Mouse (Mus musculus) layer of hippocampus, adult 11-12 months (tissue): ENCODE results near the gene Prkcq.
A peak's percentile ranks its signal among the peaks of the same experiment; 100 is the strongest.

Experiments used
- DNase-seq: peaks from one replicate; pipeline ENCODE4 v3.0.0; 2022; ENCODE audit warnings: low spot score

Prkcq gene

GRCm38 (mm10) chr2:11219262-11219661, 47.4 kb downstream of the Prkcq start:
- DNase-seq, result no peak

- DNase-seq, result no peak
Observed at GRCm38 (mm10) chr2:11224808-11225484, 53.0 kb downstream of the Prkcq start.

GRCm38 (mm10) chr2:11225485-11225876, 53.6 kb downstream of the Prkcq start:
- no peak for DNase-seq

DNA sequence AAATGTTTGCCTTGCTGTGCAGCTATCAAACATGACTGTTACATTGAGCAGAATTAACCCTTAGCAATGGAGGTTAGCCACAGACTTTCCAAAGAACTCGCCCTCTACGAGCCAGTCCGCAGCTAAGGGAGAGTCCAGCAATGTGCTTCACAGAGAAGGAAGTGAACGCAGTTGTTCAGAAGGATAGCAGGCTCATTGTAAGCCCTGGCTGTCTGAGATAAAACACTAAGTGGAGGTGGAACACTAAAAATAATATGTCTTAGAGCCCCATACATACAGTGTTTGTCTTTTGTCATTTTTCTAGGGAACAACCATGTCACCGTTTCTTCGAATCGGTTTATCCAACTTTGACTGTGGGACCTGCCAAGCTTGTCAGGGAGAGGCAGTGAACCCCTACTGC, 54.6 kb downstream of the Prkcq start:
- DNase-seq, result no peak

DNA sequence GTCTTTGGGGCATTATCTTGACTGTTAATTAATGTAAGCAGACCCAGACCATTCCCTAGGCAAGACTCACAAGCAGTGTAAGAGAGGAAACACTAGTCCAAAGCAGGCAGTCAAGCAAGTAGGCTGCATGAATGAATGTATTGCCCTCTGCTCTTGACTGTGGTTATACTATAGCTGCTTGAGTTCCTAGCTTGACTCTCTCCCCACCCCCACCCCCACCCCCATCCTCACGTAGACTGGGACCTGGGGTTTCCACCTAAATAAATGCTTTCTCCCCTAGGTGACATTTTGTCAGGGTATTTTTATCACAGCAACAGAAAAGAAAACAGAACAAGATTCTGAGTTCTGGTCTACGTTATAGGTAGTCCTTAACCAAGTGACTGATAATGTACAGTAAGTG, 57.2 kb downstream of the Prkcq start:
- no peak for DNase-seq

DNA sequence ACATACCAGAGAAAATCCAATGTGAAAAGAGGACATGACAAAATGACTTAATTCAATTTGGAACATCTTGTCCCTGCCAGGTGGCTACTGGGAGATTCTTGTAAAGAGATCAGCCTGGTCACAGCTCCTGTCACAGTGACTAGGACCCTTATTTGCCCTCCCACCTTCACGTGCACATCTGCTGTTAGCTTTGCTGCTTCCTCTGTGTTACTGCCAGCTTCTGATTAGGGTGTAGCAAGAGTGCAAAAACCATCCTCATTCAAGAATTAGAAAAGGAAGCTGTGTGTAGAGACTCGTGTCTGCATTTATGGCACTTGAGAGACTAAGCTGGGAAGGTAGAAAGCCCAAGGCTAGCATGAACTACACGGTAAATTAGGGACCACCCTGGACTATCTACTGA, 59.2 kb downstream of the Prkcq start:
- DNase-seq, result no peak

DNA sequence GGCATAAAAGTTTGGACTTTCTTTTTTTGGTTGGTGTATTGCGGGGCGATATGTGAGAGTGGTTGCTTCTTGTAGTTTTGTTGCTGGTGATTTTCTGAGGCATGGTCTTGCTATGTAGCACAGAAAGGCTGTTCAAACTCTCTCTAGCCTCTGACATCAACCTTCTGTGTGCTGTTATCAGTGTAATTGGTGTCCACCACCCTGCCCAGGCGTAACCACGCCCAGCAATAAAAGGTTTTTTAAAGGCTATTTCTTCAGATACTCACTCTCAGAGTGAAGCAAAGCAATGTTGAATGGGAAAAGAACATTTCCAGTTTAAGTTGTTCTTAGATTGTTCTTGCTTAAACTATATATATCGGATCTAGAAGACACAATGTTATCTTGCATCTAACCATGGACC, 60.1 kb downstream of the Prkcq start:
- no peak for DNase-seq

DNA sequence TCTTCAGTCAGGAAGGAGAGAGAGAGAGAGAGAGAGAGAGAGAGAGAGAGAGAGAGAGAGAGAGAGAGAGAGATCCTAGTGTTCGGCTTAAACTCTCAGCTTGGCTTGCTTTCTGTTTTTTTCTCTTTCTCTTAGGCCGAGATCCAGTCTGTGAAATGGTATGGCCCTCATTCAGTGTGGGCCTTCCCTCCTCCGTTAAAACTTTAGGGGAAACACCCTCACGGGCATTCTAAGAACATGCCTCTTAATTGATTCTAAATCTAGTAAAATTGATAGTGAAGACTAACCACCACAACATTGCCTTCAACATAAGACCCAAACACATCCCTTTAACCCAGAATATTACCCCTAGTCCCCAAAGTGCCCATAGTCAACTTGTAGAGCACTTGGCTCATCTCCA, 66.3 kb downstream of the Prkcq start:
- no peak for DNase-seq

GRCm38 (mm10) chr2:11239523-11239922, 67.6 kb downstream of the Prkcq start:
- no peak for DNase-seq

- DNase-seq, result no peak
Observed at GRCm38 (mm10) chr2:11245926-11246325, 74.0 kb downstream of the Prkcq start.

- DNase-seq, result peak; percentile 35
Observed at GRCm38 (mm10) chr2:11253945-11254344, 82.0 kb downstream of the Prkcq start.

- no peak for DNase-seq
Observed at GRCm38 (mm10) chr2:11254446-11254845, 82.5 kb downstream of the Prkcq start.

DNA sequence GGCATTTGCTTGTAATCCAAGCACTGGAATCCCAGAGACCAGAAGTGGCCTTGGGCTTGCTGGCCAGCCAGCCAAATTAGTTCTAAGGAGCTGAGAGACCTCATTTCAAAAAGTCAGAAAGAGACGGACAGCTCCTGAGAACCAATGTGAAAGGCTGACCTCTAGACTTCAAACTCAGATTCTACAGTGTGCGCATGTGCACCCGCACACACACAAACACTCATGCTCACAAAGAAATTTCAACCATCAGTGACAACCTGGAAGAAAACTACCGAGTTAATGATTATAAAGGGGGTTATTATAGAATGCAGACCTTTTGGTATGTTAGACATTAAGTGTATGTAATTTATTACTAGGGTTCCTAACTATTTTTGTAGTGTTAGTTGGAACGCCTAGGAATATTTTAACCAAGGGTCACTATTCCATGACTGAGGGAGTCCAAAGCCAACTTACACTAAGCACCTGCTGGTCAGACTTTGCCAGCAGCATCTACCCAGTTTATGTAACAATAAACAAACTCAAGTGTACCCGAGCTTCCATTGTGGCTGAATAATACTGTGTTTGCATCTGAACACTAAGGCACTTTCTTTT, 85.4 kb downstream of the Prkcq start:
- no peak for DNase-seq

DNA sequence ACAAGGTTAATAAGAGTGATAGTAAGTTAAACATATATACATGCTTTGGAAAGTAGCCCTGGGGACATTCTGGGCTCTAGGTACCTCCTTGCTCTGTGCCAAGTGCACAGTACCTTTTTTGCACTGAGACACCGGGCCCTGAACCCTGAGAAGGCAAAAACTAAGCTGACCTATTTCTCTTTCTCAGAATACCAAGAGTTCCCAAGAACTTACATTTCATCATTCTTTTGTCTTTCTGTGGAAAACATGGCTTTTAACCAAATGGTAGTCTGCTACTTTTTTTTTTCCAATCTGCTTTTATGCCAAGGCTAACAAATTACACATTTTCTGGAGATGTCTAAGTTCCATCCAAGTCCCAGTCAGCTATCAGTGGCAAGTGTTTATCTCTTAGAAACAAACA, 86.3 kb downstream of the Prkcq start:
- no peak for DNase-seq

- DNase-seq, result no peak
Observed at GRCm38 (mm10) chr2:11259361-11259760, 87.5 kb downstream of the Prkcq start.

- no peak for DNase-seq
Observed at GRCm38 (mm10) chr2:11264836-11265235, 92.9 kb downstream of the Prkcq start.

DNA sequence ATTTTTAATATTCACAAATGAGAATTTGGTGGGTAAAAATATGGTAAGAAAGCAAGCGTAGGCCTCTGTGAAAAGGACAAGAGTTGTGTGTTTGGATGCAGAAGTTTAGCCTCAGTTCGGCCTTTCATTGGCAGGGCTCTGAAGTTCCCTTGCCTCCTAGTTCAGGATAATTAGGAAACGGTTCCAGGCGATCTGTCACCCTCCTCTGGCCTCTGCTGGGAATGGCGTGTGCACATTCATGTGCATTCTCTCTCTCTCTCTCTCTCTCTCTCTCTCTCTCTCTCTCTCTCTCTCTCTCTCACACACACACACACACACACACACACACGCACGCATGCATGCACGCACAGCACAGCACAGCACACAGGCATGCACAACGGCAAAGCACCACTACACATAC, 93.5 kb downstream of the Prkcq start:
- no peak for DNase-seq

DNA sequence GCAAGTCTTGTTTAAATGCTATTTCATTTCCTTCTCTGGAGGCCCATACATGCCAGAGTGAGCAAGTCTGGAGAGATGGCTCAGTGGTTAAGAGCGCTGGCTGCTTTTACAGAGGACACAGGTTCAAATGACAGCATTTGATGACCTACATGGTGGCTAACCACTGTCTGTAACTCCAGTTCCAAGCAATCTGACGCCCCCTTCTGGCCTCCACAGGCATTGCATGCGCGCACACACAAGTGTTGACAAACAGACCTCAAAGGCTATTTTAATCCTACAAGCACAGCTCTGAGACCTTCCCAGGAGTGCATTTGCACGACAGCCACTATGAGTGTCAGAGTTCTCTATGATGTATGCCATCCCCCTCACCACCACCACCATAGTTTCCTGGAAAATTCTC, 94.4 kb downstream of the Prkcq start:
- DNase-seq, result no peak

- no peak for DNase-seq
Observed at GRCm38 (mm10) chr2:11278965-11279364, 107.1 kb downstream of the Prkcq start.

- DNase-seq, result no peak
Observed at GRCm38 (mm10) chr2:11280247-11280646, 108.3 kb downstream of the Prkcq start.

DNA sequence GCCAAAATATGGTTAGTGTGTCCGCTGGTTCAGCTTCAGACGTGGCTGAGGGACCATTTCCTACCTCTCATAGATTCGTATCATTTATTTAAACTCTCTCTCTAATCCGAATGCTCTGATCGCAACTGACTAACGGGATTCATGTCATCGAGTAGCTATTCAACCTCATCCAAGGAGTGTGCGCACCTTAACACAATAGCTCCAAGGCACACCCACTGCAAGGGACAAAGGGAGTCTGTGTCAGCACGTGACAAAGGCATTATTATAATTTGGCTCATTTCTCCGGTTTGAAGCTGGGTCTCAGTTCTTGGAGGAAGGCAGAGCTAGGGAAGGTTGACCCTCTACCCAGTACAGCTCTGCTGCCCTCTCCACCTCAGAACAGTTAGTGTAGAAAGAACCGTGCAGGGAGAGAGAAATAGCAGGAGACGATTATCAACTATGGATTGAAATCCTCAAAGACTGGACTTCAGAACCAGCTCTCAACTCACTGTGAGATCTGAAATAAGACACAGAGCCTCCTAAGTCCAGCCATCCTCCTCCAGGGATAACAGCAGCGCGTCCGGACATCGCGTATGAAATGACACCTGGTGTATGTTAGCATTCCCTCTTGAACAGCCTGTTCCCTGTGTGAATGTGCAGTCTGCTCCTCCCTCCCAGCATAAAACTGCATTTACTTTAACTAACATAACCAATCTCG, 116.1 kb downstream of the Prkcq start:
- DNase-seq, result no peak

- peak; percentile 91 for DNase-seq
Observed at GRCm38 (mm10) chr2:11288531-11288846, 116.6 kb downstream of the Prkcq start.

- DNase-seq, result no peak
Observed at GRCm38 (mm10) chr2:11290931-11291330, 119.0 kb downstream of the Prkcq start.
